Mouse (Mus musculus) adrenal gland, postnatal 4 days (tissue): Measurements from ENCODE around the gene Crym. TPM values are rescaled to one million over a fixed set of nuclear protein-coding genes. Genes with fewer than 3 reads are reported as not detected.

Source experiments
- DNase-seq, 2 experiments: peaks; one replicate each; pipeline ENCODE4 v3.0.0; 2021 to 2022; ENCODE audit warnings: low spot score in 2 of 2, mixed read lengths in 2 of 2
- long read RNA-seq, 2 experiments: library from polyadenylated mRNA; stranded (forward); transcript quantifications; one replicate each; pipeline ENCODE4 v2.0.0; 2021
- total RNA-seq, 2 experiments: library from RNA; stranded (reverse); gene quantifications; 2 replicates each; pipeline ENCODE4 v1.2.3; 2021

The Crym gene
- total RNA-seq: 1 to 10 TPM; 3.6 to 4.5 TPM
- long read RNA-seq, experiment 1, partial matches to known transcripts: 1 of 3 reads
- long read RNA-seq, experiment 1, other reads (novel, unspliced or antisense): 0 of 3 reads
- long read RNA-seq, experiment 2, partial matches to known transcripts: 1 of 2 reads
- long read RNA-seq, experiment 2, other reads (novel, unspliced or antisense): 0 of 2 reads

GRCm38 (mm10) chr7:120201771-120202170, at the start of gene Crym:
TSS of gene Crym (minus strand) at chr7:120202111.
- DNase-seq: no peak

GRCm38 (mm10) chr7:120241092-120241491, 39.2 kb upstream of the Crym start:
- DNase-seq: no peak

- no peak for DNase-seq
Measured at GRCm38 (mm10) chr7:120228541-120228940, 26.6 kb upstream of the Crym start.

- DNase-seq: no peak
Measured at GRCm38 (mm10) chr7:120205989-120206388, 4.1 kb upstream of the Crym start.

GRCm38 (mm10) chr7:120203789-120204188, 1.9 kb upstream of the Crym start, which contains the start of gene Abca14:
TSS of gene Abca14 (plus strand) at chr7:120203961.
- DNase-seq: peak; percentile 74 to 76

GRCm38 (mm10) chr7:120201231-120201744, 623 bp downstream of the Crym start:
- DNase-seq: no peak

GRCm38 (mm10) chr7:120195207-120195606, 6.7 kb downstream of the Crym start:
- no peak for DNase-seq

- no peak for DNase-seq
Measured at GRCm38 (mm10) chr7:120192816-120193215, 9.1 kb downstream of the Crym start.

GRCm38 (mm10) chr7:120192207-120192606, 9.7 kb downstream of the Crym start:
- DNase-seq: no peak

GRCm38 (mm10) chr7:120190150-120190665, 11.7 kb downstream of the Crym start:
- no peak for DNase-seq

GRCm38 (mm10) chr7:120189369-120190149, 12.4 kb downstream of the Crym start:
- DNase-seq: no peak

- DNase-seq: no peak
Measured at GRCm38 (mm10) chr7:120188946-120189345, 13.0 kb downstream of the Crym start.

GRCm38 (mm10) chr7:120182891-120183290, 19.0 kb downstream of the Crym start:
- no peak for DNase-seq

GRCm38 (mm10) chr7:120181401-120182230, 20.3 kb downstream of the Crym start:
- DNase-seq: no peak

GRCm38 (mm10) chr7:120180547-120180946, 21.4 kb downstream of the Crym start:
- no peak for DNase-seq

- no peak for DNase-seq
Measured at GRCm38 (mm10) chr7:120178935-120179334, 23.0 kb downstream of the Crym start.

- no peak for DNase-seq
Measured at GRCm38 (mm10) chr7:120177611-120178010, 24.3 kb downstream of the Crym start.

- DNase-seq: no peak
Measured at GRCm38 (mm10) chr7:120174723-120175504, 27.0 kb downstream of the Crym start.

- DNase-seq: no peak
Measured at GRCm38 (mm10) chr7:120173603-120174244, 28.2 kb downstream of the Crym start, which contains the start of gene Anks4b. TSS of gene Anks4b (plus strand) at chr7:120173858.

- DNase-seq: no peak
Measured at GRCm38 (mm10) chr7:120172188-120172700, 29.7 kb downstream of the Crym start.
